In the genomic region with DNA sequence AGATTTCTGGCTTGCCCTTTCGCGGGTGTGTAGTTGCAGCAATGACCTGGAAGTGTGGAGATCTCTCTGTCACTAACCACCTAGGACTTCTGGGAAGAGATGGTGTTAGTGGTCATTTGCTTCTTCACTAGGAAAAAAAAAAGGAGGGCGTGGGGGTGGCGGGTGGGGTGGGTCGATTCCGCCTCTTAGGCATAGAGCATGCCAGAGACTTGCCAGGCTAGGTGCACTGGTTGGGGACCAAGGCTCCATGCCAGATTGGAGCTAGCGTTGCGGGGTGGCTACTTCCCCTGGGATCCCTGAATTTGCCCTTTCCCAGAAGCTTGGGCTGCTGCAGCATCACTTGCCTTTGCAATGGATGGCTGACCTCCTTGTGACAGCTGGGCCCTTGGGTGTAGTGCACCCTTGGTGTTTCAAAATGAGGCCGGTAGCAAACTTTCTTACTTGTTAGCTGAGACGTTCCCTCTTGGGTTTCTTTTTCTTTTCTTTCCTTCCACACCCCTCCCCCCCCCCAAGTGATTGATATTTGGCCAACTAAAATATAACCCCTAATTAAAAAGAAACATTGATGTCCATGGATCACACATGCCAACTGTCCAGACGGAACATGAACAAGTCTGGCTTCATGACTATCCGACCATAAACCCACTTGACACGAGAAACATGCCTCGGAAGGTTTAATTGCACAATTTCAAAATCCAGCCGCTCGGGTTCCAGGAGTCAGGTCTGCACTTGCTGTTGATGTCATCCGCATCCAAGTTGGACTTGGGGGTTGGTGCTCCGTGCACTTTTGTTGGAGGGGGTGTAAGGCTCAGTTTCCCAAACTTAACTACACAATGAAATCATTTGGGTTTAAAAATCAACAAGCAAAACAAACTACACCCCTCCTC, we compare ENCODE assay signal across 8 mouse cellular contexts. TPM values are rescaled to one million over a fixed set of nuclear protein-coding genes. Genes with fewer than 3 reads are reported as not detected.
DNase-seq lines count a peak whose midpoint lies in the region; ATAC-seq and TF ChIP-seq lines count a peak whose summit lies in the region.
"Had no signal": no experiment of that assay in that cellular context is flagged by ENCODE, and none has a peak within 500 bp of the region (broad histone marks: within the 10 kb centered on the region; RNA-seq: fewer than 3 reads in every experiment).

No protein-coding gene starts in this region.

- peaks cover 14% of the 10 kb centered on the region for H3K4me1 ChIP-seq in heart, embryonic 13.5 days
- H3K4me1 ChIP-seq in limb, embryonic 14.5 days (ENCODE audit: control insufficient read depth, insufficient read depth, low read length): peaks cover 10% of the 10 kb centered on the region

- H3K27ac ChIP-seq in heart, embryonic 13.5 days (replicated peaks): no peak overlapping the region
- H3K27ac ChIP-seq in limb, embryonic 14.5 days (replicated peaks; ENCODE audit: low read depth, low read length): 0 out of 2 replicates have a peak overlapping the region, but pooled peaks have one; percentile 33

- no peaks in the 10 kb centered on the region for H3K9me3 ChIP-seq in heart, embryonic 13.5 days
- no peaks in the 10 kb centered on the region for H3K9me3 ChIP-seq in limb, embryonic 14.5 days (ENCODE audit: control insufficient read depth, low read length)

- peak; percentile 29 for DNase-seq in urinary bladder, postnatal 25 days (ENCODE audit: low spot score)
- no peak for DNase-seq in urinary bladder, postnatal 10 days (ENCODE audit: low spot score)
- no peak for DNase-seq in limb, embryonic 14.5 days (ENCODE audit: low spot score)
- peak; percentile 47 for DNase-seq in retina, embryonic 14.5 days (ENCODE audit: low spot score)
- no peak for DNase-seq in testis, postnatal 14 days (ENCODE audit: low spot score)
- no peak for DNase-seq in adrenal gland, adult 18-20 months (ENCODE audit: low spot score in 2 of 2)

- ATAC-seq in heart, embryonic 13.5 days (ENCODE audit: extremely low read depth, insufficient number of reproducible peaks, low FRiP score, low TSS enrichment): no peak
- no peak; the same call in 1 of the 2 replicates for ATAC-seq in limb, embryonic 14.5 days (ENCODE audit: low FRiP score, low read depth)

- 37% methylated on average over 18 of the region's 18 CpGs for WGBS in heart, embryonic 13.5 days
- 24% methylated on average over 18 of the region's 18 CpGs for whole genome bisulfite sequencing in limb, embryonic 14.5 days

- peak overlapping the region; percentile 73 for H3K4me3 ChIP-seq in heart, embryonic 13.5 days
- peak overlapping the region; percentile 79 for H3K4me3 ChIP-seq in limb, embryonic 14.5 days (replicated peaks; ENCODE audit: low read length)

- H3K27me3 ChIP-seq in heart, embryonic 13.5 days (replicated peaks): peaks cover 70% of the 10 kb centered on the region
- H3K27me3 ChIP-seq in limb, embryonic 14.5 days (ENCODE audit: control insufficient read depth, insufficient read depth, low read length): peaks cover 13% of the 10 kb centered on the region; the same call in 1 of the 2 replicates

- H3K36me3 ChIP-seq in heart, embryonic 13.5 days: no peaks in the 10 kb centered on the region
- H3K36me3 ChIP-seq in limb, embryonic 14.5 days (ENCODE audit: control insufficient read depth, insufficient read depth, low read length): no peaks in the 10 kb centered on the region

- peak overlapping the region; percentile 78 for H3K9ac ChIP-seq in heart, embryonic 13.5 days
- peak overlapping the region; percentile 70 for H3K9ac ChIP-seq in limb, embryonic 14.5 days (ENCODE audit: low read depth, low read length, severe bottlenecking)

- no peak for TF ChIP-seq POLR2A in limb, embryonic 14.5 days (IDR thresholded peaks at IDR 0.05; ENCODE audit: borderline replicate concordance, extremely low read depth, insufficient read depth, insufficient read length)

- peak overlapping the region; percentile 96 for H3K4me2 ChIP-seq in heart, embryonic 13.5 days
- H3K4me2 ChIP-seq in limb, embryonic 14.5 days (replicated peaks; ENCODE audit: low read depth, low read length, severe bottlenecking): peak overlapping the region; percentile 84

RNA-seq across cellular contexts. Expression of a gene that starts 1.4 kb away (rescaled TPM):
- polyA plus RNA-seq in heart, embryonic 13.5 days (2015; fragmentation: Nextera tagmentation; extraction: Ambion mirVana): 2.0 and 2.5 TPM in 2 replicates
- 19.8 and 33.3 TPM in 2 replicates for polyA plus RNA-seq in limb, embryonic 14.5 days (2012; rRNA removed)
- polyA plus RNA-seq in limb, embryonic 14.5 days (2014; fragmentation: Nextera tagmentation; extraction: Ambion mirVana): 32.2 and 35.8 TPM in 2 replicates
- total RNA-seq in adrenal gland, adult 18-20 months (2021): 10 to 100 TPM; 10.4 to 11.8 TPM
- total RNA-seq: common myeloid progenitor, adult 5-6 weeks had no signal

Comparison
In these comparisons a context has a peak if more than half of its experiments do, and no peak if none do; other contexts are left out.
1. DNase-seq: peak in urinary bladder, postnatal 25 days (single experiment) and retina, embryonic 14.5 days (single experiment); none in urinary bladder, postnatal 10 days (single experiment), limb, embryonic 14.5 days (single experiment), testis, postnatal 14 days (single experiment) and adrenal gland, adult 18-20 months (0 of 2).